Mouse (Mus musculus) liver, postnatal 0 days (tissue): Measurements from ENCODE around the gene Gns.

Experiments used
- CTCF ChIP-seq: sonication (generic); IDR thresholded peaks from 2 replicates; pipeline ENCODE4 v1.5.1; 2016; ENCODE audit warnings: antibody characterized with exemption, low read depth
- EP300 ChIP-seq: IDR thresholded peaks from 2 replicates; pipeline ENCODE4 v1.6.1; 2016; ENCODE audit warnings: antibody characterized with exemption, low read depth, mild to moderate bottlenecking

GRCm38 (mm10) chr10:121386347-121386746 is 21.5 kb downstream of the Gns start:
- TF ChIP-seq CTCF = no peak
- TF ChIP-seq EP300 = no peak
